Mouse (Mus musculus) gastrocnemius, postnatal 14 days (tissue): ENCODE results near the gene Mob3b. TPM values are rescaled to one million over a fixed set of nuclear protein-coding genes. Genes with fewer than 3 reads are reported as not detected.
"Not testable (repeated sequence)": the region's sequence is repeated elsewhere in the genome, so short reads cannot be mapped to it uniquely, and the experiment has no call there.

Experiments
- DNase-seq: peaks from one replicate; pipeline ENCODE4 v3.0.0; 2021; ENCODE audit warnings: mixed read lengths
- intact Hi-C: fragments of 180-260 bp; cut with DNase I; formaldehyde crosslinking; loops from one replicate; pipeline ENCODE4 v1.15.1; 2025; ENCODE audit warnings: low total_unique reads
- total RNA-seq, 2 experiments: library from RNA; stranded (reverse); gene quantifications; 2 replicates each; pipeline ENCODE4 v1.2.3; 2021

Gene Mob3b
- total RNA-seq, 2 experiments from 2014 or later: 0.89 to 2.5 TPM

- intact Hi-C loops: no loop called here
- no peak for DNase-seq
These were observed 210.1 kb downstream of the Mob3b start for GRCm38 (mm10) chr4:34947181-34947580.

- no peak for DNase-seq
- intact Hi-C loops: no loop called here
These were observed 216.2 kb downstream of the Mob3b start for GRCm38 (mm10) chr4:34941046-34941445.

- intact Hi-C loops, DNase-seq: not testable (repeated sequence)
These were observed 228.9 kb downstream of the Mob3b start for GRCm38 (mm10) chr4:34928386-34928785.

GRCm38 (mm10) chr4:34922177-34922870 is 235.0 kb downstream of the Mob3b start:
- DNase-seq: no peak
- intact Hi-C loops: no loop called here

GRCm38 (mm10) chr4:34917400-34917799 is 239.9 kb downstream of the Mob3b start:
- no peak for DNase-seq
- intact Hi-C loops: loop anchor here (5.0 kb wide), 1 partner anchor 130 kb away; no protein-coding TSS in a partner anchor

- intact Hi-C loops: no loop called here
These were observed 245.1 kb downstream of the Mob3b start for GRCm38 (mm10) chr4:34912171-34912570.

GRCm38 (mm10) chr4:34911401-34911800 is 245.9 kb downstream of the Mob3b start:
- intact Hi-C loops: no loop called here

More at GRCm38 (mm10) chr4:34912171-34912570, 245.1 kb downstream of the Mob3b start:
- no peak for DNase-seq

GRCm38 (mm10) chr4:34908127-34908526 is 249.2 kb downstream of the Mob3b start:
- intact Hi-C loops: no loop called here
- no peak for DNase-seq

More at GRCm38 (mm10) chr4:34911401-34911800, 245.9 kb downstream of the Mob3b start:
- DNase-seq: no peak

- intact Hi-C loops: no loop called here
- DNase-seq: no peak
These were observed 250.3 kb downstream of the Mob3b start for GRCm38 (mm10) chr4:34907026-34907425.

- no peak for DNase-seq
- intact Hi-C loops: no loop called here
These were observed 251.1 kb downstream of the Mob3b start for GRCm38 (mm10) chr4:34906151-34906550.

- intact Hi-C loops: no loop called here
These were observed 251.9 kb downstream of the Mob3b start for GRCm38 (mm10) chr4:34905396-34905795.

GRCm38 (mm10) chr4:34901582-34901981 is 255.7 kb downstream of the Mob3b start:
- intact Hi-C loops, DNase-seq: not testable (repeated sequence)

More at GRCm38 (mm10) chr4:34905396-34905795, 251.9 kb downstream of the Mob3b start:
- no peak for DNase-seq

- no peak for DNase-seq
- intact Hi-C loops: no loop called here
These were observed 256.1 kb downstream of the Mob3b start for GRCm38 (mm10) chr4:34901166-34901565.

GRCm38 (mm10) chr4:34900155-34900554 is 257.1 kb downstream of the Mob3b start:
- DNase-seq: no peak
- intact Hi-C loops: no loop called here

GRCm38 (mm10) chr4:34899322-34899721 is 258.0 kb downstream of the Mob3b start:
- intact Hi-C loops: no loop called here
- no peak for DNase-seq

Other genes with a start within 250 kb of the Mob3b start
- gene Ifnk, start 5.4 kb downstream of the Mob3b start, total RNA-seq: not detected
- 10 to 100 TPM in 1 of 2 experiments, 1 to 10 TPM in 1; 7.7 to 10.1 TPM for gene C9orf72, start 68.7 kb upstream of the Mob3b start, total RNA-seq